Mouse (Mus musculus) activated CD4-positive, CD25-positive, alpha-beta regulatory T cell, adult 4 months (primary cell): ENCODE measurements around the gene Rsph4a. TPM values are rescaled to one million over a fixed set of nuclear protein-coding genes. Genes with fewer than 3 reads are reported as not detected.
"Not testable (repeated sequence)": the region's sequence is repeated elsewhere in the genome, so short reads cannot be mapped to it uniquely, and the experiment has no call there.

ENCODE experiments used
- ATAC-seq: one replicate; pipeline ENCODE4 v1.8.0; 2017
- polyA plus RNA-seq, 2 experiments: library from polyadenylated mRNA; unstranded; fragments of 100-300 nt; shearing (Covaris generic); gene quantifications; one replicate each; pipeline ENCODE4 v1.2.1; 2017

Gene Rsph4a
- not detected for polyA plus RNA-seq

GRCm38 (mm10) chr10:33904530-33905481 is at the start of gene Rsph4a:
Gene Rsph4a, plus strand, starts transcription at chr10:33905111.
- peak; percentile 23 for ATAC-seq

DNA sequence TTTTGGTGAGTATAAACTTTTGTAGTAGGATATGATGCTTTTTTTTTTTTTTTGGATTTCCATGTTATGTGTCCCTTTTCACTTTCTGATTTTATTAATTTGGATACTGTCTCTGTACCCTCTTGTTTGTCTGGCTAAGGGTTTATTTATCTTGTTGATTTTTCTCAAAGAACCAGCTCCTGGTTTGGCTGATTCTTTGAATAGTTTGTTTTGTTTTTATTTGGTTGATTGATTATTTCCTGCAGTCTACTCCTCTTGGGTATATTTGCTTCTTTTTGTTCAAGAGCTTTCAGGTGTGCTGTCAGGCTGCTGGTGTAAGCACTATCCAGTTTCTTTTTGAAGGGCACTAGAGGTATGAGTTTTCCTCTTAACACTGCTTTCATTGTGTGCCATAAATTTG is 47.5 kb upstream of the Rsph4a start, which contains the start of gene Sult3a1:
Gene Sult3a1, plus strand, starts transcription at position 301 of the 400 bp plus-strand sequence.
- ATAC-seq, result no peak

DNA sequence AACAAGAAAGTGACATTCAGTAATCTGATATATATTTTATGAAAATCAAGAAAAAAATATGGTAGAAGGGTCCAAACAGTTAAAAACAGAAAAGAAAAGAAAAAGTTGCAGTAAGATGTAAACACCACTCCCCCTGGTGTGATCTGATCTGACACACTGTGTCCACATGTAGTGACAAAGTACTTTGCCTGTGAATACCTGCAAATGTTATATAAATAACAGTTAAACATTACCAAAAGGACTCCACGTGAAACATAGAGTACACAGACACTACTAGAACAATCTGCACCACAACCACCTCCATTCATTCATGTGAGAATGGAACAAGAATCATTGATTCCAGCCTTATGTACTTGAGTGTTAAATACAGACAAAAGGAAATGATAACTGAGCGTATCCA is 38.9 kb upstream of the Rsph4a start:
- ATAC-seq, result no peak

- no peak for ATAC-seq
Observed at GRCm38 (mm10) chr10:33870441-33870840, 34.5 kb upstream of the Rsph4a start.

GRCm38 (mm10) chr10:33872672-33873398 is 32.1 kb upstream of the Rsph4a start:
- no peak for ATAC-seq

GRCm38 (mm10) chr10:33882411-33882810 is 22.5 kb upstream of the Rsph4a start:
- not testable (repeated sequence) for ATAC-seq

- ATAC-seq, result not testable (repeated sequence)
Observed at GRCm38 (mm10) chr10:33901520-33901919, 3.4 kb upstream of the Rsph4a start.

DNA sequence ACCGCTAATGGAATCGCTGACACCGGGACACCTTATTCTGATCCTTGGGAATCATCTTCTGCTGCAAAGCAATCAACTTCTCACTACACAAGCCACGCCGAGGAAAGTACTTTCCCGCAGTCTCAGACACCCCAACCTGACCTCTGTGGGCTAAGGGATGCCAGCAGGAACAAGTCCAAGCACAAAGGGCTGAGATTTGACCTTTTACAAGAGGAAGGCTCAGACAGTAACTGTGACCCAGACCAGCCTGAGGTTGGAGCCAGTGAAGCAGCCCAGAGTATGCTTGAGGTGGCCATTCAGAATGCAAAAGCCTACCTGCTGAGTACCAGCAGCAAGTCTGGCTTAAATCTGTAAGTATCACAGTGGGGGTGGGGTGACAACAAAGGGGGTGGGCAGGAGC is 578 bp downstream of the Rsph4a start:
- no peak for ATAC-seq

DNA sequence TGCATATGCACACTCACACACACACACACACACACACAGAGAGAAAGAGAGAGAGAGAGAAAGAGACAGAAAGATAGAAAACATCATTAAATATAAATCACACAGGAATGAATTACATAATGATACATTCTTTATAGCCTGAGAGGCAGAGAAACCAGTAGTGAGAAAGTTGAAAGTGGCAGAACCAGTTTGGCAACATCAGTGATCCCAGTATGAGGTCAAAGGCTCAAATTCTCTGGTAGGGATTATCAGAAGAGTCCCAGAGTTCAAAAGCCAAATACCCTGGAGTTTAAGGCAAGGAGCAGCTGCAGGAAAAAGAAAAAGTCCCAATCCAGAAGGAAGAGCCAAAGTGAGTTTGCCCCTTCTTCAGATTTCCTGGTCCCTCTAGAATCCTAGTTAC is 35.8 kb downstream of the Rsph4a start:
- no peak for ATAC-seq

DNA sequence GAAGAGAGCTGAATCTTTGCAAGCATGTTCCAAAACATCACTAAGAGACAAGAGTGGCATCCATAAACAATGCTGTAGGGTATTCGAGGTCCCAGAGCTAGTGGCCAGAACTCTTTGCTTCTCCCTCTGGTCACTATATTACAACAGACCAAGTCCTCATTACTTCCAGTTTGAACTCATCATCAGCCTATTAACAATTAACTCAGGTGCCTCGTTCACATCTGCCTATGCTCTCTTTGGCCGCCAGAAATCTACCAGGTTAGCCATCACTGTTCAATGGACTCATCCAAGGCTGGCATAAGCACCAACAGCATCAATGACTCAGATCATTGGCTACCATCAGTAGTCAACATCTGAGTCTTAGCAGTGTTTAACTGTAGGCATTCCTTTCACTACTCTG is 40.5 kb downstream of the Rsph4a start:
- no peak for ATAC-seq

GRCm38 (mm10) chr10:33946336-33946735 is 41.4 kb downstream of the Rsph4a start:
- no peak for ATAC-seq

GRCm38 (mm10) chr10:33950803-33951583 is 46.1 kb downstream of the Rsph4a start, which contains the start of gene Zup1:
Gene Zup1, minus strand, starts transcription at chr10:33951269.
- ATAC-seq, result peak; percentile 97

DNA sequence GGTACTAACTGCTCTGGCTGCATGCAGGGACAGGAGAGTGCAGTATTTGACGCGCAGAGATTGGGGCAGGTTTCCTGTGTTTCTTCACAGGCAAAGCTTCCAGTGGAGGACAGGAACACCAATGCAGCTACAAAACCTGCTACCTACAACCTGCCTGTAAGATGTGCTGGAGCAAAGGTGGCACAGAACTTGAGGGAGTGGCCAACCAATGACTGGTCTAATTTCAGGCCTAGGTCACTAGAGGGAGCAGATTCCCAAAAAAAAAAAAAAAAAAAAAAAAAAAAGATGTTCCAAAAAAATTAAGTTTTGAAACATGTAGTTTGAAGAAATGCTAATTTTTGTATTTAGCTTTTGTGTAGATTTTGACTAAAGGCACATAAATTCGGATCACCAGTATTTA is 47.6 kb downstream of the Rsph4a start:
- no peak for ATAC-seq

Other genes with a start within 250 kb of the Rsph4a start
- gene Sult3a2, start 118.4 kb upstream of the Rsph4a start, polyA plus RNA-seq, result not detected
- not detected for gene Sult3a1, start 47.4 kb upstream of the Rsph4a start, polyA plus RNA-seq
- gene Zup1, start 46.2 kb downstream of the Rsph4a start, polyA plus RNA-seq, result 10 to 100 TPM; 48.4 to 76.4 TPM
- 100 to 1,000 TPM in 1 of 2 experiments, 10 to 100 TPM in 1; 99.2 to 106 TPM for gene Rwdd1, start 114.5 kb downstream of the Rsph4a start, polyA plus RNA-seq
- not detected for gene Trappc3l, start 132.5 kb downstream of the Rsph4a start, polyA plus RNA-seq
- gene Calhm4, start 139.2 kb downstream of the Rsph4a start, polyA plus RNA-seq, result not detected
- not detected for gene Calhm5, start 191.4 kb downstream of the Rsph4a start, polyA plus RNA-seq
- 10 to 100 TPM; 25.0 to 41.7 TPM for gene Calhm6, start 222.9 kb downstream of the Rsph4a start, polyA plus RNA-seq